Mouse (Mus musculus) C2C12 (cell line): ENCODE measurements at regions not wholly inside any gene's neighbourhood (a gene's known extent, or its start where the extent isn't known, plus 50 kb on each side); places are given as distances from the start of the nearest gene placed in this dataset.

Experiments
- CEBPB ChIP-seq: IDR thresholded peaks from one replicate; pipeline ENCODE4 v1.6.1; 2011; ENCODE audit warnings: low read depth, mild to moderate bottlenecking, control low read depth, moderate library complexity
- CTCF ChIP-seq: IDR thresholded peaks from one replicate; pipeline ENCODE4 v1.5.1; 2011; ENCODE audit not compliant: control insufficient read depth, insufficient read depth, insufficient read length
- MAX ChIP-seq: IDR thresholded peaks from one replicate; pipeline ENCODE4 v1.6.1; 2011; ENCODE audit warnings: mild to moderate bottlenecking, control low read depth
- MYOD1 ChIP-seq: IDR thresholded peaks from one replicate; pipeline ENCODE4 v1.6.1; 2011; ENCODE audit warnings: low read depth; ENCODE audit not compliant: control insufficient read depth, insufficient read length
- MYOG ChIP-seq: IDR thresholded peaks from one replicate; pipeline ENCODE4 v1.6.1; 2011; ENCODE audit not compliant: control insufficient read depth, insufficient read length; ENCODE audit errors: extremely low read depth
- USF1 ChIP-seq: IDR thresholded peaks from one replicate; pipeline ENCODE4 v1.6.1; 2011; ENCODE audit warnings: low read depth, mild to moderate bottlenecking, control low read depth, moderate library complexity

DNA sequence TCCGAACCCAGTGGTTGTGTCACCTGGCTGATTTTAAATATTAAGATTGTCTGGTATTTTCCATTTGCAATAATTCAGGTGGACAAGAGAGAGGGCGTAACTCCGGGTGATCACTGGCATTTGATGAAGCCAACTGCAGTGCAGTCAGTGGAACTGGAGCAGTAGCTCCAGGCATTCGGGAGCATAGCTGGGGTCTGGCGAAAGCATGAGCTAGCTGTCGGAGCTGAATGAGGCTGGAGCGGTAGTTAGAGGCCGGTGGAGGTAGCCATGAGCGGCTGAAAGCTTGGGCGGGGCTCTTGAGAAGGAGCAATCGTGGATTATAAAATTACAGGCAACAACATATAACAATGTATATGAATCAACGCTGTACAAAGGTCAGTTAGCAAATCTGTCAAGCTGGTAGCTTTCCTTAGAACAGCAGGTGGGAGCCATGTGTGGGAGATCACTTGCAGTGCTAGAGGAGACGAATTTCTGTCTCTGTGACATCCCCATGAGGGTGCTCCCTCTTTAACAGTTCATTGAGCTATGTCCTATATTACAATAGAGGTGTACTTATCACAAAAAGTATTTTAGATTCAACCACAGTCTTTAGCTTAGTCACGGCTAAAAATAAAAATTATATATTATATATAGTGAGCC is 1415.0 kb upstream of the 1700008P02Rik start:
- TF ChIP-seq CTCF (no peak), MAX (no peak), USF1 (no peak), MYOG (no peak), MYOD1 (no peak), CEBPB (no peak)
